Mouse (Mus musculus) limb, embryonic 12.5 days (tissue): ENCODE data around the gene Lrrc4. TPM values are rescaled to one million over a fixed set of nuclear protein-coding genes. Genes with fewer than 3 reads are reported as not detected.
A peak's percentile ranks its signal among the peaks of the same experiment; 100 is the strongest.

Experiments used
- ATAC-seq: fragments of 200-750 bp; cut with Nextera tagmentation; 2 replicates; pipeline ENCODE4 v1.8.0; 2017; ENCODE audit warnings: low read depth, moderate TSS enrichment; ENCODE audit not compliant: insufficient number of reproducible peaks, insufficient read depth, low FRiP score, low TSS enrichment
- H3K27ac ChIP-seq: fragments of 300-500 bp; sonication (generic); 2 replicates; pipeline ENCODE4 v1.5.1; 2016; ENCODE audit warnings: mild to moderate bottlenecking, moderate library complexity
- H3K27me3 ChIP-seq: fragments of 300-500 bp; sonication (generic); 2 replicates; pipeline ENCODE4 v1.6.1; 2016; ENCODE audit warnings: mild to moderate bottlenecking, moderate library complexity
- H3K36me3 ChIP-seq: fragments of 300-500 bp; sonication (generic); 2 replicates; pipeline ENCODE4 v1.6.1; 2016; ENCODE audit warnings: mild to moderate bottlenecking, moderate library complexity
- H3K4me1 ChIP-seq: fragments of 300-500 bp; sonication (generic); replicated peaks from 2 replicates; pipeline ENCODE4 v1.6.1; 2016
- H3K4me2 ChIP-seq: fragments of 300-500 bp; sonication (generic); 2 replicates; pipeline ENCODE4 v1.6.1; 2016; ENCODE audit warnings: mild to moderate bottlenecking, moderate library complexity
- H3K4me3 ChIP-seq: fragments of 300-500 bp; sonication (generic); replicated peaks from 2 replicates; pipeline ENCODE4 v1.5.1; 2016; ENCODE audit warnings: mild to moderate bottlenecking
- H3K9ac ChIP-seq: fragments of 300-500 bp; sonication (generic); replicated peaks from 2 replicates; pipeline ENCODE4 v1.6.1; 2016; ENCODE audit warnings: mild to moderate bottlenecking, moderate library complexity
- H3K9me3 ChIP-seq: fragments of 300-500 bp; sonication (generic); 2 replicates; pipeline ENCODE4 v1.6.1; 2016; ENCODE audit warnings: mild to moderate bottlenecking, moderate library complexity
- WGBS: fragments of 180-500 bp; shearing (Covaris S2); methylation state at CpG from one replicate; pipeline ENCODE4 v1.1.7; 2016; 5-methylcytosine and 5-hydroxymethylcytosine counted together
- polyA plus RNA-seq: library from polyadenylated mRNA; unstranded; fragments of >200 nt; fragmentation: Nextera tagmentation; extraction: Ambion mirVana; gene quantifications from 2 replicates; pipeline ENCODE4 v1.2.1, GENCODE M21; 2016

Gene Lrrc4
- polyA plus RNA-seq: 0.41 and 0.50 TPM in 2 replicates

DNA sequence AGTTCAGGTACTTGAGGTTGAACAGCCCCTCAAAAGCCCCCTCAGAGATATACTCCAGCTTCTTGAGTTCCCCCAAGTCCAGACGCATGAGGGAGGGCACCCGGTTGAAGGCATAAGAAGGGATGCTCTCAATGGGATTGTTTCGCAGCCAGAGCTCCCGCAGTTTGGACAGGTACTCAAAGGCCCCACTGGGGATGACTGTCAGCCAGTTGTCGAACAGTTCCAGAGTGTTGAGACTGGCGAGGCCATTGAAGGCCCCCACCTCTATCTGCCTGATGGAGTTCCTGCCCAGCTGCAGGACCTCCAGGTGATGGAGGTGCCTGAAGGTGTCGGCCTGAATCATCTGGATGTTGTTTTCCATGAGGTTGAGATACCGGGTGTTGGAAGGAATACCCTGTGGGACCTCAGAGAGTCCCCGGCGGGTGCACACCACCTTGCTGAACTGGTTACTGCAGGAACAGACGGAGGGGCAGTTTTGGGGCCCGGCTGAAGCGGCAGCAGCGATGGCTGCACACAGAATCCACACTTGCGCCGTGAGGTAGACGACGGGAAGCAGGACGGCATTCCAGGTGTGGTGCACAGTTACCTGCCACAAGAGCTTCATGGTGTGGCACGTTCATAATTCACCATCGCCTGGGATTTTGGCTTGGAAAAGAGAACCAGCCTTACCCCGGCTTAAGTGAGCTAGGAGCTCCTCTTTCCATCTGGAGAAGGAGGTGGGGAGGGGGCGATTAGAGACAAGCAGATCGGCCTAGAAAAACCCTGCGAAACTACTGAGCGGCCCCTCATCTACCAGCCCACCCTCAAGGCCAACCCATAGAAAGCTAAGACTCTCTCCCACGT, at the start of gene Lrrc4:
TSS of gene Lrrc4 (minus strand) at position 737 of the 843 bp plus-strand sequence.
- no peak for ATAC-seq
- Histone ChIP-seq H3K27me3 (peaks cover 62% of the 10 kb centered on the region), H3K27ac (no peak within 1 kb of the TSS), H3K9ac (peak within 1 kb of the TSS; percentile 66), H3K4me2 (peak within 1 kb of the TSS; percentile 100), H3K4me3 (peak within 1 kb of the TSS; percentile 67), H3K9me3 (no peaks in the 10 kb centered on the region), H3K36me3 (peaks cover 6% of the 10 kb centered on the region; the same call in 1 of the 2 replicates), H3K4me1 (peaks cover 25% of the 10 kb centered on the region)
- WGBS: 21% methylated on average over 27 of the region's 27 CpGs

DNA sequence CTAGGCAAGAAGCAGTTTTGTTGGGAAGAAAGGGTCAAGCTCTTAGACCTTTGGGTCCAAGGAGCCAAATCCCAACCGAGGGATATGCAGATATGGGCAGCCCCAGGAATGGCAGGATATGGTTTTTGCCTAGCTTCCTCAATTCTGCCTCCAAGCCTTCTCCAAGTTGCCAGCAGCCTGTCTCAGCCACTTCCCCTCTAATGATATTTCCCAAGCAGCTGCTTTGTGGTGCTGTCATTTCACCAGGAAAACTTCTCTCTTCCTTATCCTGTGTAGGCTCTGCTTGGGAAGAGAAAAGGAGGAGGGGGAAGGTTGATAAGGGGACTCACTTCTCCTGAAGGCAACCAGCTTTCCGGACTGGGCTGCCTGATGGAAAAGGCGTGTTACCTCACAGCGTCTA, 49.4 kb upstream of the Lrrc4 start:
- 83% methylated on average over 4 of the region's 4 CpGs for WGBS
- no peak overlapping the region for H3K4me2 ChIP-seq
- peaks cover 72% of the 10 kb centered on the region for H3K36me3 ChIP-seq
- no peak for ATAC-seq
- H3K27me3 ChIP-seq: no peaks in the 10 kb centered on the region
- peaks cover 20% of the 10 kb centered on the region for H3K4me1 ChIP-seq
- H3K4me3 ChIP-seq: no peak overlapping the region
- H3K9ac ChIP-seq: no peak overlapping the region
- H3K9me3 ChIP-seq: no peaks in the 10 kb centered on the region
- H3K27ac ChIP-seq: no peak overlapping the region

DNA sequence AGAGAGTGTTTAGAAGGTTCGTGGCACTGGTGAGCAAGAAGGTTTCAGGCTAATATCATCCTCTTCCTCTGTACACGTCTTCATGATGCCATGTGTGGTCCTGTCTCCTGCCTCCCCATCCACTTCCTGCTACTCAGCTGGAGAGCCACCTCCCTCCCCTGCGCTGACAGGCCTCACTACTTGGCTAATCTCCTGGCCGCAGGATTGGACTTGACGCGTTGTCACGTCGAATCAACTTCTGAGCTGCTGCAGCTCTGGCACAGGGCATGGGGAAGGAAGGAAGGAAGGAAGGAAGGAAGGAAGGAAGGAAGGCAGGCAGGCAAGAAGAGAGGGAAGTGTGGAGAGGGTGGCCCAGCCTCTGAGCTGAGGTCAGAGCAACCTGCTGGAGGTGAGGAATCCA, 47.8 kb upstream of the Lrrc4 start:
- Histone ChIP-seq H3K27ac (no peak overlapping the region), H3K4me1 (peaks cover 20% of the 10 kb centered on the region), H3K27me3 (no peaks in the 10 kb centered on the region), H3K9ac (no peak overlapping the region), H3K9me3 (no peaks in the 10 kb centered on the region), H3K4me3 (no peak overlapping the region), H3K36me3 (peaks cover 68% of the 10 kb centered on the region), H3K4me2 (no peak overlapping the region)
- no peak for ATAC-seq
- WGBS: 74% methylated on average over 8 of the region's 8 CpGs

DNA sequence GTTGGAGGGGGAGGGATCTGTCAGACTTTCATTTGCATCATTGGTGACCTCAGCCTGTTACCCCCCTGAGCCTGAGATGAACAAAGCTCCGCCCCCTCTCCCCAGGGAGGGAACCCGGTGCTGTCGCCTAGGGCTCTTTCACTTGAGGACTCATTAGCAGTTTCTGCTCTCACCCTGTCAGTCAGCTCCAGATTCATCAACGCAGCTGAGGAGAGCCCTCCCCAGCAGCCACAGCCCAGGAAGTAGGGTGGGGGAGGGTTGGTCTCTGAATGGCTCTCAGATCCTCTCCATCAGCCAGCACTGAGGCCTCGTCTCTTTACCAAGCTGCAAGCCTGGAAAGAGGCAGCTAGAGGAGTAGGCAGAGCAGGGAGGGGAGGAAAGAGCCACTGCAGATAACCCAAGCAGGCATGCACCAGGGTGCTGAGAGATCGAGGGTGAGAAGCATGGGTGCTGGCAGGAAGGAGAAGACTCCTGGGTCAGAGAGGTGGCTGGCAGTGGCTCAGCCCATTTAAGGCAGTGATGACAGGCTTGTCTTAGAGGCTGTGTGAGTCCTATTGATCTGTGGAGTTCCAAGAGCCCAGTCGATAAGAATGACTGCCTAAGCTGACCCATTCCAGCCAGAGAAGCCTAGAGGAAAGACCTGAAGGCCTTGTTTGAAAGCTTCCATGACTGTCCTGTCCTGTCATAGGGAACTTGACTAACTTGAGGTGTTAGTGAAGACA, 46.6 kb upstream of the Lrrc4 start:
- Histone ChIP-seq H3K9me3 (no peaks in the 10 kb centered on the region), H3K27me3 (no peaks in the 10 kb centered on the region), H3K4me1 (peaks cover 20% of the 10 kb centered on the region), H3K27ac (no peak overlapping the region), H3K4me3 (no peak overlapping the region), H3K36me3 (peaks cover 56% of the 10 kb centered on the region), H3K9ac (no peak overlapping the region), H3K4me2 (no peak overlapping the region)
- WGBS: 23% methylated on average over 7 of the region's 7 CpGs
- ATAC-seq: no peak

- no peak overlapping the region for H3K27ac ChIP-seq
- no peaks in the 10 kb centered on the region for H3K27me3 ChIP-seq
- 0 out of 2 replicates have a peak, but pooled peaks have one; percentile 38 for ATAC-seq
- H3K4me2 ChIP-seq: no peak overlapping the region
- no peaks in the 10 kb centered on the region for H3K9me3 ChIP-seq
- WGBS: 46% methylated on average over 3 of the region's 3 CpGs
- H3K36me3 ChIP-seq: peaks cover 45% of the 10 kb centered on the region
- H3K4me1 ChIP-seq: peaks cover 20% of the 10 kb centered on the region
- no peak overlapping the region for H3K9ac ChIP-seq
- H3K4me3 ChIP-seq: no peak overlapping the region
These were observed 44.9 kb upstream of the Lrrc4 start for GRCm38 (mm10) chr6:28876492-28876891.

DNA sequence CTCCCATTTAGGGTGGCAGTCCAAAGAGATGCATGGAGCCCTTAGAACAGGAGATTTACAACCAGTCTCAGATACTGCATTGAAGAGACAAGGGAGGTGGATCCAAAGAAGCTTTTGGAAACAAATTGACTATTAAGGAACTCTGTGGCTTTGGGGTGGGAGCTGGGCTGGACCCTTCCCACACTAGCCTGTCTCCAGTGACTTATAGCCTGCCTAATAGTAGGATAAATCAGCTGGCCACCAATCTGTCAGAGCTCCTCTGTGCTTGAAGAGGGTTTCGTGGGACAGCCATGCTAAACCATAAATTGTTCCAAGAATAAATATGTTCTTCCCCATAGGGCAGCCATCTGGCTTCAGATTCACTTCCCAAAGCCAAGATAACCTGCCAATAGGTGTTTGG, 43.8 kb upstream of the Lrrc4 start:
- Histone ChIP-seq H3K36me3 (peaks cover 36% of the 10 kb centered on the region), H3K27me3 (no peaks in the 10 kb centered on the region), H3K4me2 (no peak overlapping the region), H3K4me3 (no peak overlapping the region), H3K9ac (no peak overlapping the region), H3K9me3 (no peaks in the 10 kb centered on the region), H3K4me1 (peaks cover 20% of the 10 kb centered on the region), H3K27ac (no peak overlapping the region)
- ATAC-seq: no peak
- 69% methylated on average over 1 of the region's 1 CpGs for WGBS

DNA sequence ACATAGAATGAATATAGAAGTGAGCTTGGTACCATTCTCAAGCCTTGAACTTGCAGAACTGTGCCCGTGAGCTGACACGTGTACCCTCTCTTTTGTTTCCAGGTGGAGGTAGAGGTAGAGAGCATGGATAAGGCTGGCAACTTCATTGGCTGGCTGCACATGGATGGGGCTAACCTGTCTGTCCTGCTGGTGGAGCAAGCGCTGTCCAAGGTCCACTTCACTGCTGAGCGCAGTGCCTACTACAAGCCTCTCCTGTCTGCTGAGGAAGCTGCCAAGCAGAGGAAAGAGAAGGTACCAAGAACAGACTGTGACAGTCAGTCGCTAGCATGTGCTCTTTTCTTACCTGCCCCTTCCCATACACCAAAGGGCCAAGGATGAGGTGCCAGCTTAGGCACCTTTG, 43.2 kb upstream of the Lrrc4 start:
- H3K4me2 ChIP-seq: no peak overlapping the region
- H3K9me3 ChIP-seq: no peaks in the 10 kb centered on the region
- 92% methylated on average over 5 of the region's 5 CpGs for WGBS
- peaks cover 31% of the 10 kb centered on the region for H3K36me3 ChIP-seq
- H3K9ac ChIP-seq: no peak overlapping the region
- H3K27me3 ChIP-seq: no peaks in the 10 kb centered on the region
- ATAC-seq: no peak
- H3K4me3 ChIP-seq: no peak overlapping the region
- peaks cover 20% of the 10 kb centered on the region for H3K4me1 ChIP-seq
- H3K27ac ChIP-seq: no peak overlapping the region

- Histone ChIP-seq H3K27me3 (no peaks in the 10 kb centered on the region), H3K9me3 (no peaks in the 10 kb centered on the region), H3K4me3 (no peak overlapping the region), H3K27ac (no peak overlapping the region), H3K4me1 (peaks cover 20% of the 10 kb centered on the region), H3K9ac (no peak overlapping the region), H3K36me3 (peaks cover 26% of the 10 kb centered on the region), H3K4me2 (no peak overlapping the region)
- no peak for ATAC-seq
- 80% methylated on average over 11 of the region's 11 CpGs for WGBS
These were observed 42.5 kb upstream of the Lrrc4 start for GRCm38 (mm10) chr6:28874053-28874452.

DNA sequence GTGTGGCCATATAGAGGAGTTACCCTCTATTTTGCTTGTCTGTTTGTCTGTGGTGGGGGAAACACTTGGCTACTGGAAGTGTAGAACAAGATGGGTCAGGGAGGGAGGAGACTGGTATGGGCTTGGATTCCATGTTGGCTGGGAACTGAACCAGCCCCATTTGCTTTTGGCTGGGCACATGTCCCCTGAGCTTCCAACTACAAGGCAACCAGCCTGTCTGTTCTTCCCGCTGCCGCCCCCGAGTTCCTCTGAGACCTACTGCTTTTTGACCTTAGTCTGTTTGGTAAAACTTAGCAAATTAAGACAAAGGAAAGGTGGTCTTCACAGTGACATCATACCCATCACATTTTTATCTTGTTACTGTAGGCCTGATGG, 40.9 kb upstream of the Lrrc4 start:
- Histone ChIP-seq H3K4me2 (no peak overlapping the region), H3K4me1 (peaks cover 17% of the 10 kb centered on the region), H3K9ac (no peak overlapping the region), H3K36me3 (peaks cover 25% of the 10 kb centered on the region), H3K27ac (no peak overlapping the region), H3K27me3 (no peaks in the 10 kb centered on the region), H3K4me3 (no peak overlapping the region), H3K9me3 (no peaks in the 10 kb centered on the region)
- no peak for ATAC-seq
- 96% methylated on average over 3 of the region's 3 CpGs for WGBS

DNA sequence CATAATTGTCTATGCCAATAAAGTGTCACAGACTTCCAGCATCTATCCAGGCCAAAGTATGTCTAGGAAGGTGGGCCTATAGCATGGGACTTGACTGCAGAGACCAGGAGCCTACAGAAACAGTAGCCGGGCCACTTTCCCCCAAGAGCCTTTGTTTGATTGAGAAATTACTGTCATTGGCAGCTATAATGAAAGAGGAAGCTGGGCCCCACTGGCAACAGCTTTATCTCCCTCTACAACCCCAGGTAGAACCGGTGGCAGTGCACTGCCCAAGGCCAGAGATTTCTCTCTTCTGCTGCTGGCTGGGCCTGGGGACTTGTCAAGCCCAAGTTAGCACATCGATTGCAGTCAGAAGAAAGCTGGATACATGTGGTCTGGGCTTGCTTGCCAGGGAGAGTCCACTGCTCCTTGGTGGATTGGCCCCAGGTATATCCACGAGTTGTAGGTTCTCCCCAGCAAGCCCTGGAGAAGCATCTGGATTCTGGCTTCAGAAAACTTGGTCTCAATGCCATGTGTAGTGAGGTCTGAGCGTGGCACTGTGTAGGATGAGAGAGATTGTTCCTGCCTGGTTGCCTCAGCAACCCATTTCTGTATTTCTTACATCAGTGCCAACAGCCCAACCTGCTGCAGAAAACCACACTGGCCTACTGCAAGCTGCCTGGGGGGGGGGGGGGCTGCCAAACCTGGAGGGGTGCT, 40.3 kb upstream of the Lrrc4 start:
- no peaks in the 10 kb centered on the region for H3K9me3 ChIP-seq
- no peak overlapping the region for H3K9ac ChIP-seq
- ATAC-seq: no peak
- 85% methylated on average over 5 of the region's 5 CpGs for WGBS
- H3K27me3 ChIP-seq: no peaks in the 10 kb centered on the region
- no peak overlapping the region for H3K27ac ChIP-seq
- H3K4me3 ChIP-seq: no peak overlapping the region
- peaks cover 20% of the 10 kb centered on the region for H3K36me3 ChIP-seq
- peaks cover 16% of the 10 kb centered on the region for H3K4me1 ChIP-seq
- H3K4me2 ChIP-seq: no peak overlapping the region
